In genomic region chr3:133321928-133322327, GRCm38 (mm10) we compare ENCODE assay signal across 23 mouse cellular contexts.
"Had no signal": no experiment of that assay in that cellular context is flagged by ENCODE, and none has a peak within 500 bp of the region (broad histone marks: within the 10 kb centered on the region; RNA-seq: fewer than 3 reads in every experiment).

No protein-coding gene starts in this region.

- ATAC-seq: forebrain, embryonic 15.5 days; forebrain, postnatal 0 days; intestine, embryonic 16.5 days; liver, embryonic 12.5 days had no signal

- H3K4me2 ChIP-seq: forebrain, embryonic 15.5 days; heart, embryonic 11.5 days; heart, embryonic 13.5 days; heart, embryonic 15.5 days; hindbrain, embryonic 15.5 days; kidney, embryonic 15.5 days; limb, embryonic 15.5 days; liver, embryonic 12.5 days had no signal

- DNase-seq: forebrain, postnatal 0 days; gastrocnemius, postnatal 14 days; gastrocnemius, postnatal 36 days; heart, adult 2 months; heart, postnatal 14 days; heart, postnatal 36 days; kidney, adult 11 months; kidney, adult 2 months; kidney, adult 9 months; kidney, postnatal 14 days had no signal

- H3K9ac ChIP-seq: forebrain, embryonic 15.5 days; forebrain, postnatal 0 days; heart, embryonic 13.5 days; heart, embryonic 15.5 days; hindbrain, embryonic 15.5 days; kidney, embryonic 15.5 days; limb, embryonic 15.5 days; liver, embryonic 12.5 days; liver, embryonic 14.5 days had no signal

- H3K4me1 ChIP-seq: forebrain, embryonic 15.5 days; heart, embryonic 13.5 days; heart, embryonic 15.5 days; hindbrain, embryonic 15.5 days; kidney, embryonic 15.5 days; limb, embryonic 15.5 days; liver, embryonic 12.5 days had no signal

- H3K27ac ChIP-seq: forebrain, embryonic 15.5 days; heart, adult 2 months; heart, embryonic 13.5 days; heart, embryonic 15.5 days; hindbrain, embryonic 15.5 days; kidney, embryonic 15.5 days; kidney, postnatal 0 days; layer of hippocampus, adult 2 months; left cerebral cortex, adult 2 months; limb, embryonic 15.5 days; liver, embryonic 12.5 days; liver, embryonic 14.5 days had no signal

- H3K9me3 ChIP-seq: forebrain, embryonic 15.5 days; heart, embryonic 13.5 days; heart, embryonic 15.5 days; hindbrain, embryonic 15.5 days; kidney, embryonic 15.5 days; limb, embryonic 15.5 days; liver, embryonic 12.5 days had no signal

- H3K36me3 ChIP-seq: hindbrain, embryonic 15.5 days had no signal

- H3K4me3 ChIP-seq: forebrain, embryonic 15.5 days; heart, adult 2 months; heart, embryonic 13.5 days; heart, embryonic 15.5 days; hindbrain, embryonic 15.5 days; kidney, embryonic 15.5 days; layer of hippocampus, adult 2 months; left cerebral cortex, adult 2 months; limb, embryonic 15.5 days; liver, embryonic 12.5 days had no signal

- H3K27me3 ChIP-seq: forebrain, embryonic 15.5 days; heart, embryonic 13.5 days; heart, embryonic 15.5 days; hindbrain, embryonic 15.5 days; kidney, embryonic 15.5 days; limb, embryonic 15.5 days; liver, embryonic 12.5 days had no signal
